Mouse (Mus musculus) erythroblast, embryonic 14.5 days (primary cell): ENCODE data around the gene Olfr557.

ENCODE experiments used
- GATA1 ChIP-seq: IDR thresholded peaks from 2 replicates; pipeline ENCODE4 v1.6.1; 2012; ENCODE audit warnings: low read length, inconsistent platforms, mixed read lengths
- TAL1 ChIP-seq: IDR thresholded peaks from 3 replicates; pipeline ENCODE4 v1.6.1; 2012; ENCODE audit warnings: low read length, inconsistent platforms, mixed read lengths

DNA sequence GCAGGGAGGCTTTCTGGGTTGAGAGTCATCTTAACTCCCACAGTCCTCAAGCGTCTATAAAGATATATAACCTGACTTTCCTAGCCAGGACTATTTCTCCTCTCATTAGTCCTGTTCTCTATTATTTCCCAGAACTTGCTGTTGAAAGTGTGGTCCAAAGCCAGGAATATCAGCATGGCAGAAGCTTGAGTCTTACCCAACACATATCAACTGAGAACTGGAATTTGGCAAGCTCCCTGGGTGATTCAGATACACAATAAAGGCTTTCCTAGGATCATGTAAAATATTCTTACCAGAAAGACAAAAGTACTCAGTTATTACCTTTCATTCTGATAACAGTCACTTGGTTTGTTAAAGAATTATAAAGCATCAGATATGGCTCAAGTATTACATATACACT, 13.8 kb upstream of the Olfr557 start:
- no peak for TF ChIP-seq TAL1
- no peak for TF ChIP-seq GATA1
